Mouse (Mus musculus) heart, embryonic 15.5 days (tissue): ENCODE data around the gene Rad51d. TPM values are rescaled to one million over a fixed set of nuclear protein-coding genes. Genes with fewer than 3 reads are reported as not detected.
"Not testable (repeated sequence)": the region's sequence is repeated elsewhere in the genome, so short reads cannot be mapped to it uniquely, and the experiment has no call there.

Experiments used
- ATAC-seq: fragments of 200-750 bp; cut with Nextera tagmentation; replicated peaks from 2 replicates; pipeline ENCODE4 v1.8.0; 2017; ENCODE audit warnings: low read depth, moderate TSS enrichment; ENCODE audit not compliant: insufficient number of reproducible peaks, insufficient read depth, low FRiP score
- H3K27ac ChIP-seq: fragments of 300-500 bp; sonication (generic); 2 replicates; pipeline ENCODE4 v1.5.1; 2015; ENCODE audit warnings: mild to moderate bottlenecking, inconsistent platforms
- H3K27me3 ChIP-seq: fragments of 300-500 bp; sonication (generic); 2 replicates; pipeline ENCODE4 v1.6.1; 2015; ENCODE audit warnings: inconsistent platforms
- H3K36me3 ChIP-seq: fragments of 300-500 bp; sonication (generic); 2 replicates; pipeline ENCODE4 v1.6.1; 2015; ENCODE audit warnings: mild to moderate bottlenecking, inconsistent platforms
- H3K4me1 ChIP-seq: fragments of 300-500 bp; sonication (generic); replicated peaks from 2 replicates; pipeline ENCODE4 v1.6.1; 2015; ENCODE audit warnings: inconsistent platforms
- H3K4me2 ChIP-seq: fragments of 300-500 bp; sonication (generic); 2 replicates; pipeline ENCODE4 v1.6.1; 2015; ENCODE audit warnings: inconsistent platforms, mild to moderate bottlenecking, moderate library complexity
- H3K4me3 ChIP-seq: fragments of 300-500 bp; sonication (generic); 2 replicates; pipeline ENCODE4 v1.5.1; 2015; ENCODE audit warnings: mild to moderate bottlenecking, inconsistent platforms
- H3K9ac ChIP-seq: fragments of 300-500 bp; sonication (generic); 2 replicates; pipeline ENCODE4 v1.6.1; 2015; ENCODE audit warnings: mild to moderate bottlenecking, inconsistent platforms
- H3K9me3 ChIP-seq: fragments of 300-500 bp; sonication (generic); replicated peaks from 2 replicates; pipeline ENCODE4 v1.6.1; 2016; ENCODE audit warnings: inconsistent platforms
- WGBS: fragments of 180-500 bp; shearing (Covaris S2); methylation state at CpG from one replicate; pipeline ENCODE4 v1.1.7; 2015; ENCODE audit warnings: mixed read lengths; 5-methylcytosine and 5-hydroxymethylcytosine counted together
- polyA plus RNA-seq: library from polyadenylated mRNA; unstranded; fragments of >200 nt; fragmentation: Nextera tagmentation; extraction: Ambion mirVana; gene quantifications from 2 replicates; pipeline ENCODE4 v1.2.1, GENCODE M21; 2015

Rad51d gene
- 11.9 and 14.1 TPM in 2 replicates for polyA plus RNA-seq

GRCm38 (mm10) chr11:82890342-82890762 lies at the start of gene Rad51d:
Gene Rad51d, minus strand, starts transcription at chr11:82890614.
- Histone ChIP-seq H3K9ac (peak within 1 kb of the TSS; percentile 78), H3K27me3 (peaks cover 12% of the 10 kb centered on the region), H3K27ac (peak within 1 kb of the TSS; percentile 73), H3K4me2 (peak within 1 kb of the TSS; percentile 95), H3K9me3 (no peaks in the 10 kb centered on the region), H3K36me3 (no peaks in the 10 kb centered on the region), H3K4me3 (peak within 1 kb of the TSS; percentile 84), H3K4me1 (peaks cover 16% of the 10 kb centered on the region)
- under 1% methylated on average over 26 of the region's 26 CpGs for WGBS
- ATAC-seq: peak; percentile 93

- H3K27me3 ChIP-seq: 0 out of 2 replicates have a peak, but pooled peaks cover 2% of the 10 kb centered on the region
- peaks cover 7% of the 10 kb centered on the region; the same call in 1 of the 2 replicates for H3K4me1 ChIP-seq
- peak overlapping the region; percentile 73 for H3K4me2 ChIP-seq
- ATAC-seq: no peak
- H3K9me3 ChIP-seq: no peaks in the 10 kb centered on the region
- peak overlapping the region; percentile 52 for H3K4me3 ChIP-seq
- 31% methylated on average over 29 of the region's 29 CpGs for WGBS
- H3K36me3 ChIP-seq: peaks cover 61% of the 10 kb centered on the region
- no peak overlapping the region for H3K27ac ChIP-seq
- H3K9ac ChIP-seq: peak overlapping the region; percentile 41; the same call in 1 of the 2 replicates
These were observed 42.8 kb upstream of the Rad51d start for GRCm38 (mm10) chr11:82933186-82933585.

GRCm38 (mm10) chr11:82931671-82932450 lies 41.4 kb upstream of the Rad51d start:
- not testable (repeated sequence) for H3K9me3 ChIP-seq, H3K4me1 ChIP-seq, H3K27me3 ChIP-seq, ATAC-seq
- Histone ChIP-seq H3K27ac (peak overlapping the region; percentile 16; the same call in 1 of the 2 replicates), H3K9ac (peak overlapping the region; percentile 52), H3K36me3 (peaks cover 60% of the 10 kb centered on the region), H3K4me2 (peak overlapping the region; percentile 73), H3K4me3 (peak overlapping the region; percentile 52)
- WGBS: 6% methylated on average over 87 of the region's 119 CpGs

- H3K27ac ChIP-seq, H3K9me3 ChIP-seq, ATAC-seq, H3K4me1 ChIP-seq, H3K27me3 ChIP-seq: not testable (repeated sequence)
- Histone ChIP-seq H3K36me3 (peaks cover 60% of the 10 kb centered on the region), H3K4me3 (peak overlapping the region; percentile 52), H3K4me2 (peak overlapping the region; percentile 73), H3K9ac (peak overlapping the region; percentile 47)
- WGBS: 11% methylated on average over 61 of the region's 63 CpGs
These were observed 40.7 kb upstream of the Rad51d start for GRCm38 (mm10) chr11:82931161-82931560.

GRCm38 (mm10) chr11:82930391-82930955 lies 40.1 kb upstream of the Rad51d start:
- H3K27me3 ChIP-seq, H3K27ac ChIP-seq, ATAC-seq, H3K9me3 ChIP-seq, H3K9ac ChIP-seq: not testable (repeated sequence)
- Histone ChIP-seq H3K4me2 (peak overlapping the region; percentile 73), H3K36me3 (peaks cover 58% of the 10 kb centered on the region), H3K4me1 (peaks cover 12% of the 10 kb centered on the region), H3K4me3 (peak overlapping the region; percentile 52)
- WGBS: 26% methylated on average over 83 of the region's 85 CpGs

- Histone ChIP-seq H3K4me3 (no peak overlapping the region), H3K9ac (no peak overlapping the region)
- WGBS: 74% methylated on average over 3 of the region's 3 CpGs
These were observed 39.2 kb upstream of the Rad51d start for GRCm38 (mm10) chr11:82929633-82929950.

GRCm38 (mm10) chr11:82928897-82929632 lies 38.7 kb upstream of the Rad51d start:
- 47% methylated on average over 20 of the region's 20 CpGs for WGBS
- no peak overlapping the region for H3K27ac ChIP-seq
- H3K9me3 ChIP-seq: no peaks in the 10 kb centered on the region
- H3K27me3 ChIP-seq: 0 out of 2 replicates have a peak, but pooled peaks cover 2% of the 10 kb centered on the region
- no peak overlapping the region for H3K4me2 ChIP-seq
- no peak for ATAC-seq
- peaks cover 63% of the 10 kb centered on the region for H3K36me3 ChIP-seq
- peaks cover 22% of the 10 kb centered on the region for H3K4me1 ChIP-seq
- no peak overlapping the region for H3K9ac ChIP-seq
- no peak overlapping the region for H3K4me3 ChIP-seq

More at GRCm38 (mm10) chr11:82929633-82929950, 39.2 kb upstream of the Rad51d start:
- no peaks in the 10 kb centered on the region for H3K9me3 ChIP-seq
- peaks cover 18% of the 10 kb centered on the region for H3K4me1 ChIP-seq
- ATAC-seq: no peak
- H3K4me2 ChIP-seq: no peak overlapping the region
- H3K27ac ChIP-seq: no peak overlapping the region
- 0 out of 2 replicates have a peak, but pooled peaks cover 2% of the 10 kb centered on the region for H3K27me3 ChIP-seq
- H3K36me3 ChIP-seq: peaks cover 63% of the 10 kb centered on the region

- H3K9ac ChIP-seq, H3K27me3 ChIP-seq, H3K9me3 ChIP-seq, ATAC-seq, H3K27ac ChIP-seq, H3K4me3 ChIP-seq, H3K4me2 ChIP-seq: not testable (repeated sequence)
- WGBS: 70% methylated on average over 6 of the region's 6 CpGs
- peaks cover 45% of the 10 kb centered on the region for H3K36me3 ChIP-seq
- peaks cover 16% of the 10 kb centered on the region for H3K4me1 ChIP-seq
These were observed 33.5 kb upstream of the Rad51d start for GRCm38 (mm10) chr11:82923910-82924309.

- no peaks in the 10 kb centered on the region for H3K9me3 ChIP-seq
- H3K9ac ChIP-seq: no peak overlapping the region
- peaks cover 34% of the 10 kb centered on the region for H3K36me3 ChIP-seq
These were observed 31.3 kb upstream of the Rad51d start for GRCm38 (mm10) chr11:82921691-82922090.

GRCm38 (mm10) chr11:82920768-82921167 lies 30.4 kb upstream of the Rad51d start:
- Histone ChIP-seq H3K4me1 (peaks cover 14% of the 10 kb centered on the region), H3K27me3 (no peaks in the 10 kb centered on the region), H3K4me2 (no peak overlapping the region), H3K27ac (no peak overlapping the region), H3K9ac (no peak overlapping the region), H3K4me3 (no peak overlapping the region), H3K36me3 (peaks cover 32% of the 10 kb centered on the region), H3K9me3 (no peaks in the 10 kb centered on the region)
- ATAC-seq: no peak
- 52% methylated on average over 10 of the region's 10 CpGs for WGBS

More at GRCm38 (mm10) chr11:82921691-82922090, 31.3 kb upstream of the Rad51d start:
- H3K4me1 ChIP-seq: peaks cover 16% of the 10 kb centered on the region
- 71% methylated on average over 4 of the region's 4 CpGs for WGBS
- no peak for ATAC-seq
- no peaks in the 10 kb centered on the region for H3K27me3 ChIP-seq
- H3K4me2 ChIP-seq: no peak overlapping the region
- H3K4me3 ChIP-seq: no peak overlapping the region
- no peak overlapping the region for H3K27ac ChIP-seq
